Mouse (Mus musculus) cerebellum, postnatal 36 days (tissue): ENCODE results near the gene Tcerg1l.

Experiments
- DNase-seq, 2 experiments: peaks; one replicate each; pipeline ENCODE4 v3.0.0; 2021 to 2022; ENCODE audit warnings: mixed read lengths in 2 of 2

The Tcerg1l gene

DNA sequence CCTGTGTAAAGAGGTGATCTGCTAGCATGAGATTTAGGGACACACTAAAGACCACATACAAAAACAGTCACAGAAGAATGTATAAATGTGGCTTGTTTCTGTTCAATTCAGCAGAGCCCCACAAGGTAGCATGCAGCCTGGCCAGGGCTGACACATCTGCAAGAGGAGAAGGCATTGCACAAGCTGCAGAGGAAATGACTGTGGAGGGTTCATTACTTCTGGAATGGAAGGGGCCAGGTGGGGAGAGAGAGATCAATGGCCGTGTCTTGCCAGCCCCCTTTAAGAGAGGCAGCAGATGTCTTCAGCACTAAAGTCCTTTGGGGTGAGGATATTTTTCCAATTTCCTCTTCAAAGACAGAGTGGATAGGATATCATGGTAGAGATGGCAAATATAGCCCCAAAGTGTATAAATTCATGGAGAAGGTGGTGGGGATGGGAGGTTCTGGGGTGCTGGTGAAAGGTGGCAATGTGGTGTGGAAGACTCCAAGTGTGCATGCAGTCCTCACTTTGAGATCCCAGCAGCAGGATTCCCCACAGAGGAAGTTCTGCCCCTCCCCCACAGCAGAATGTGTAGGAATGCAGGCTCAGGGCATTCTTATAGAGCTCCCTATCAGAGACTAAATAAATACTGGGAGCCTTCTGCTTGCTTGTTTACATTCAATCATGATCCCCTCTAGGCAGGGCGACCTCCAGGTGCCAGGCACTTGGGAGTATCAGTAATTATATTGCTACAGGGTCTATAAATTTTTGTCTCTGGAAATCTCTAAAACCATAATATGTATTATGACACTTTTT lies 40.7 kb downstream of the Tcerg1l start:
- DNase-seq: no peak

DNA sequence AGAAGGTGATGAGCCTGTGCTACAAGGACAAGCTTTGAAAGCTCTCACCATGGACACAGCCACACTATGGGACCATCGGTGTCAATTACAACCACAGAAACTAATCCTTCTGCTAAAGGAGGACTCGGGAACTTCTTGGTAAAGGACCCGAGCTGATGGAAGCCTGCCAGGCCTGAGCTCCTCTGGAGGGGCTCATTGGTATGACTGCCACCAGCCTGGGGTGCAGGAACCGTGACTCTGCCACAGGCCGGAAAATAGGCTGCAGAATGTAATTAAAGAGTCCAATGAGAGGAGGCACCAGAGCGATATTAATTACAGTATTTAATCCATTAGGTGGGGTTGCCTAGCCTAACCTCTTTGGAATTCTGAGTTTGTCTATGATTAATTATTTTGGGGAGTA lies 52.1 kb downstream of the Tcerg1l start:
- DNase-seq: no peak

DNA sequence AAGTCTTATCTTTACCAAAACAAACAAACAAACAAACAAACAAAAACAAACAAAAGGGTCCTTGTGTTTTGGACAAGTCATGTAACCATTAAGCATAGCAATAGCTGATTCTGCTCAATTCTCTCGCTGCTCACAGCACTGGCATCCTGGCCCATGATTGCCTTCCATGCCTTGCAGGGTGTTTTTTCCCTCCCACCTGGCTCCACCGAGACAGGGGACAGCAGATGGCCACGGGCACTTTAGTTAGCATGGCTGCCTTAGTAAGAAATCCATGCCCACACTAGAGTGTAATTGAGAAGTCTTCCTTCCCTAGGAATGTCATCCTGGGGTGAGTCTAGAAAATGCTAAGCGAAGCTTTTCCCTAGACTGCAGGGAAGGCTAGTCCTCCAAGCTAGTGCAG lies 59.1 kb downstream of the Tcerg1l start:
- DNase-seq: peak; percentile 22 to 31

DNA sequence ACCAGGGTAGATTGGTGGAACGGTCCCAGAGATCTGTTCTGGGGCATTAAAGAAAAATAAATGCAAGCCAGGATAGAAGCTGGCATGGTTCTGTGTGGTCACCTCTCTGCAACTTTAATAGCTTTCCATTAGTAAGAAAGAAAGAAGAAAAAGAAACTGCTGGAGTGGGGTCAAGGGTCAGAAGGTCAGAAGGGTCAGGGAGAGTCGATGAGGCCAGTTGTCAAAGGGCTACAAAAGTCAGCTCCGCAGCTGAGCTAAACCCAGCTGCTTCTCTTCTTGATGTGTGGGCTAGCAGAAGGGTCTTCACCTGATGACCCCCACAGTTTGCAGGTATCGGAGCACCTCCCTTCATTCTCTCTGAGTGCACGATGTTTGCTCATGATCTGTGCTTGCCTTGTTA lies 59.6 kb downstream of the Tcerg1l start:
- no peak for DNase-seq

DNA sequence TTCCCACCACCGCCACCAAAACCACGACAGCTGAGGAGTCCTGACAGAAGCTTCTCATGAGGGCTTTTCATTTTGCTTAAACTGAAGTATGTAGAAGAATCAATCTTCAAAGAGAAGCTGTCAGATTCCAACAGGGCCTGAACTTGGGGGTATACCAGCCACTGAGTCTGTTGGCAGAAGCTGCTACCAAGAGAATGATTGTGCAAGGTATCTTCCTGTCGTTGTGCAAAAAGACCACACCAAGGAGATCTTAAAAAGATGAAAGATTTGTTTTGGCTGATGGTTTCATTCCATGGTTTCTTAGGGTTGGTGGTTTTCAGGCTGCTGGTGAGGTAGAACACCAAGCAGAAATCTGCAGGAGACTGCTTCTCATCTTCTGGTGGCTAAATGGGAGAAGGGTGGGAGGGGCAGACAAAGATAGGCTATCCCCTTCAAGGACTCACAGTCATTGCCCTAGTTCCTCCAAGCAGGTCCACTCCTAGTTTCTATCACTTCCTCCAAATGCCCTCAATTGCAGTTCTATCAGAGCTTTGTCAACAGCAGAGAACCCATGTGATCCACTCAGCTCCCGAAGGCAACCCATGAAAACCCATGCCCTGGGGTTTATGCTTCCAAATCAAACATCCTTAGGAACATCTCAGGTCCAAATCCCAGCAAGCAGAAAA lies 64.9 kb downstream of the Tcerg1l start:
- no peak for DNase-seq

DNA sequence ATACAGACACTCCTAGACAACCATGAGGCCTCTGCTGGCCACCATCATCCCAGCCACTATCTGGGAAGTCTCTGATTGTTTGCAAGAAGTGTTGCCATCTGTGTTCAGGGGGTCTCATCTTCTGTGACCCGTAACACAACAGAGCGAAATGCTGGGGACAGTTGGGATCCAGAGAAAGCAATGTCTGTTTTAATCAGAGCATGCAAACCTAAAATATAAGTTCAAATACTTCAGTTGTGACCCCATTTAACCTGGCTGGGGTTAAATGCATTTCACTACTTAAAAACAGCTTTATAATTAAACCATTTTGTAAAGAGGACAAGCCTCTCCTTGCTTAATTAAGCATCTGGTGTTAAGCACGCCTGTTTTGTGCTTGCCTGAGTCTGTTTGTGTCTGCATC lies 66.3 kb downstream of the Tcerg1l start:
- DNase-seq: no peak

DNA sequence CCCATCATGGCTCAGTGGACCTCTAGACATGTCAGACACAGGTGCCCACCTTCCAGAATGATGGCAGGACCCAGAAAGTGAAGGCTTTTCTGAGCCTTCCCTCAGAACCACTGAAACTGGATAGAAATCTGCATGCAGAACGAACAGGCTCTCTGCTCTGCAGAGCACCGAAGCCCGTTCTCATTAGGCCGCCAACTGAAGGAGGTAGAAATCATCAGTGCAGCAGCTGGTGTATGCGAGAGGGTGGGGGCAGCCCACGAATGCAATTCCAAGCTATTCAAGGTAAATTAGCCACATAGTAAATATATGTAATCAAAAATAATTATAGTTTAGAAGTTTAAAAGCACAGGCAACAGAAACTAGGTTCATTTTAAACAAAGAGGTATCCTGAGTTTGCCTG lies 68.9 kb downstream of the Tcerg1l start:
- no peak for DNase-seq

DNA sequence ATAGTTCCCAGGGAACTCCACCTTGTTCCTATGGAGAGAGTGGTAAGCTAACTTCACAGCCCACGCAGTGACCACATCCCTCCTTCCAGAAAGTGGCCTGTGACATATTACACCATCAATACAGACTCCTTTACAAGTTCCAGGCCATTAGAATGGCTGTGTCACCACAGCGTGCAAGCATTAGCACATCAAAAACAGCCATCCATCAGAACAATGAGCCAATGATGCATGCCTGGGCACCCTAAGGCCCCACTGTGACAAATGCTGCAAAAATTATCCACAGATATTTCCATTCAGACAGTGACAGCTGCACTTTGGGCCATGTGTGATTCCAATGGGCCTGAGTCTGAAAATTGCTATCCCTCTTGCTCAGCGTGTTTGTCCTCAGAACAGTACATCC lies 70.8 kb downstream of the Tcerg1l start:
- no peak for DNase-seq

DNA sequence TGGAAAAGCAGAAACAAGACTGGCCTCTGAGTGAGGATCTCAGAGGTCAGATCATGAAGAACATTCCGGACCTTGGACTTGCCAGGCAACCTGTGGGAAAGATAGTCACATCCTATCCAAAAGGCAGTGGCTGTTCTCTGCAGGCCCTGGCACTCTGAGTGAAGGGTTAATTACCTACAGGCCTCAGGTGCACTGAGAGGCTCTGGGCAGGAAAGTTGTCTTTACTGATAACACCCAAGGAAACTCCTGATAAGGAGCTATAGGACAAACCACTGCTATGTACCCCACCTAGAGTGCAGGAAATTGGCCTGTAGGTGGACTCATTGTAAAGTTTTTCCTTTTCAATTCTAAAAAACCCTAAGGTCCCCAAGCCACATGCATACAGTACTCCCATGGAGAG lies 83.8 kb downstream of the Tcerg1l start:
- DNase-seq: no peak

DNA sequence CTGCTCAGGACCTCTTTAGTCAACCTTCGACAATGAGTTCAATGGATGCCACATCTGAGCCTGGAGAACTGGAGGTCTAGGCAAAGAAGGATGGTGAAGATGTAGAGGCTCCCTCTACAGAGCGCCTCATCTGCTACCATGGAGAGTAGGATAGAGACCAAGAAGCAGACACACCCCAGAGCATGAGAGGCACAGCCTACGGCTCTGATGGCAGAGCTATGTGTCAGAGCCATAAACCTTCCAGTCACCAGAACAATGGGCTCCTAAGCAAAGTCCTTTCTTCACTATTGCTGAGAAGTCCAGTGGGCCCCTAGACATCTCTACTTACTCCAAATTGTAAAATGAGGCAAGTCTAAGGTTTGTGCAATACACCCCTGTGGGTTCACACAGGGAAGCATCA lies 91.4 kb downstream of the Tcerg1l start:
- no peak for DNase-seq

DNA sequence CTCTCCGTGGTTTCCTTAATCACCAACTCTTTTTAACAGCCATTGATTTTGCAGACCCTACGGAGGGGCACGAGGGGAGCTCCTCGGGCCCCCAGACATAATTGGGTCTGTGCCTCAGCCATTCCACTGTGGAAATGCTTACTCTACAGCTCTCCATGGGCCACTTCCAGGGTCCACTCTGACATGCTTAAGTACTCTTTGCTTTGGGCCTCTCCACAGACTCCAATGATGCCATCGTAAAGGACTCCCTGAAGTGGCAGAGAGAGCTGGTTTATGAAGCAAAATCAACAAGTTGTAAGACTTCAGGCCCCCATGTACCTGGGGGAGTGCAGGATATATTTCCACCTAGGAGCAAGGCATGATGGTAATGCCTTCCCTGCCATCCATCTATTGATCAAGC lies 112.7 kb downstream of the Tcerg1l start:
- DNase-seq: no peak

DNA sequence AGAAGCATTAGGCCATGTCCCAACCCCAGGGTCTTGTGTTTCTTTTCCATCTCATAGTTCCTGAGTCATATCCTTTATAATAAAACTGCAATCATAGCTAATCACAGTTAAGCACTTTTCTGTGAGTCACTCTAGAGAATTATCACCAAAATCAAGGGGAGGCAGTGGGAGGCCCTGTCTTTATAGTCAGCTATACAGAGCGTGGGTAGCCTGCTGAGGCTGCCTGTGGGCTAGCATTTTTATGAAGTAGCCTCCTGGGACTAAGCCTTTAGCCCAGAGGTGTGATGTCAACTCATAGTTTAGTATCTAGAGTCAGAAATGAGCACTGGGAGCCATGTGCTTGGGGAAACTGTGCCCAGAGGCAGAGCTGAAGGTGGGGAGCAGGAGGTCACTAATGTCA lies 122.3 kb downstream of the Tcerg1l start:
- no peak for DNase-seq

DNA sequence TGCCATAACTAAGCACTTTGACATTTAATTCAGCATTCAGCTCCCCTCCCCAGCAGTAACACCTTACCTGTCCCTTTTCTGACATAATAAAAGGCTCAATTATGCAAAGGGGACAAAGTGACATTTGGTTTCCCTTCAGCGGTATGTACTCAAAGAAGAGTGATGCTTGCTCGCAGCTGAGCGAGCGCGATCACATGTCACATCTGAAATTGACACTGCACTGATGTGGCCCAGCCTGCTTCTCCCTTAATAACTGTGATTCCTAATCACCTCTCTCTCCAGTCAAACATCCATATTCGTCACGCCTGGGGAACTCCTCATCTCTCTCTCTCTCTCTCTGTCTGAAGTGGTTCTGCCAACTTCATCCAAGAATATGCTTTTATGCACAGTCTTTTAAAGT lies 126.2 kb downstream of the Tcerg1l start:
- no peak for DNase-seq

DNA sequence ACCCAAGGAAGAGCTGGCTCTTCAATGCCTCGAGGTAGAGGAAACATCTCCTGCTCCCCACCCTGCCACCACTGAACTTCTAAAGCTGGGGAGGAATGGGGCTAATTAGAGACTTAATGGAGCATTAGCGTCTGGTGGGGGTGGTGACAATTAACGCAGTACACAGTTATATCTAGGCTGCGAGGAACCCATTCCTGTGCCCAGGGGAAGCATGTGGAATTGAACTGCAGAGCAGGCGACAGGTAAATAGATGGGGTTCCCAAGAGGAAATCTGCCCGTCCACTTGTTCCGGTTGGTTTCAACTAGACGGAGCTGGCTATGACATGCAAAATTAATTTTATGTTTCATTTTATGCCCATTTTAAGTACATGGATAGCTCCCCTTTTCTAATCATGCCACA lies 128.1 kb downstream of the Tcerg1l start:
- DNase-seq: no peak

DNA sequence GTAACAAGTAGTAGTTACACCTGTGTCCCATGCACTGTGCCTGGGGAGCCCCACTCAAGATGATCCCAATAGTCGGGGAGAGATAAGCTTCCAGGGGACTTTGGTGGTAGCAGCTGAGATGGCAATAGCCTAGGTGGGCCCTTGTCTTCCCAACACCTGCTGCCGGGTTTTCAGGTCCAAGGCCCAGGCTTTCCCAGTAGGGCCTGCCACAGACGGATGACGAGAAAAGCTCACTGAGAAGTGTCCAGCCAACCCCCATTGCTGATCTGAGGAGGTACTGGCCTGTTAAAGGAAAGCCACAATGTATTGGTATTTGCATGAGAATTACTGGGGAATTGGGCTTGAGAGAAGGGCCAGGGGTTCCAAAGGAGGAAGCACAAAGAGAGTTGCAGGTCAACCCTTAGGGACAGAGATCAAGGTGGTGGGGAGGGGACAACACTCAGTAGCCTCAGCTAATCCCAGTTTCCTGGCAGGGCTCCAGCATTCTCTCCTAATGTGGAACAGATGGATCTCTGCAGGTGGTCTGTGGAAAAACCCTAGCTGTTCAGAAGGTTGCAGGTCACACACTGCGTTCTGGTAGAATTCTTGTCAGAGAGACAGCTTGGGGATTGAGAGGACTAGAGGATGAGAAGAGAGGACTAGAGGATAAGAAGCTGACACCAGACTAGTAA lies 129.4 kb downstream of the Tcerg1l start:
- DNase-seq: peak; percentile 87 to 95

DNA sequence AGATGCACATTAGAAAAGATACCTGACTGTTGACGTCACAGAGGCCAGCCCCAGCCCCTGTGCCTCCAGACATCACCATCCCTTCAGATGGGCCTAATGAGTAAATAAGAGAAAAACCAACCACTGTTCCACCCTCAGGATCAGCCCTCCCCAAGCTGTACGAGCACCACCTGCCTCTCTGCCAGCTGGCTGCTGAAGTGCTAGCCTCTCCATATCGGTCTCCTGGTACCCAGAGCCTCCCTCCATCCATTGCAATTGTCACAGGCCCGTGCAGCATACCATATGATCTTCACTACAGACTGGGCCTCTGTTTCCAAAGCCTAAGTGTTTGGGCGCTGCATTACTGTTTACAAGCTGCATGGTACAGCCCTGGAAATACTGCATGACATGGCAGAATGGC lies 148.9 kb downstream of the Tcerg1l start:
- DNase-seq: peak in 1 of 2 experiments; percentile 5

DNA sequence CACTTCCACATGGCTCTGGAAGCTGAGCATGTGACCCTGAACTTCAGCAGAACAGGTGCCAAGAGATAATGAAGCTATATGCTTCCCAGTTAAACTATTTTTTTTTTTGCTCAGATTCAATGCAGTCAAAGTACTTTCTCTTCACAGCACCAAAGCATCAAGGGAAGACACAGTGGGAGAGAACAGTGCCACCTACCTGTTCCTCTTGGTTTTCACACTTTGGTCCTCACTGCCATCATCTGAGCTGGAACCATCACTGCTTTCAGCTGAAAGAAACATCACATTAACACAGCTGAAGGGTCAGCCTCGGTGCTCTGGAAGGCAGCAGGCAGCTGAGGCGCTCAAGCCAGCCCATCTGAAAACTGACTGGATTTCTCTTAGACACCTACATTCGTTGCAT lies 149.4 kb downstream of the Tcerg1l start:
- DNase-seq: peak in 1 of 2 experiments; percentile 27

DNA sequence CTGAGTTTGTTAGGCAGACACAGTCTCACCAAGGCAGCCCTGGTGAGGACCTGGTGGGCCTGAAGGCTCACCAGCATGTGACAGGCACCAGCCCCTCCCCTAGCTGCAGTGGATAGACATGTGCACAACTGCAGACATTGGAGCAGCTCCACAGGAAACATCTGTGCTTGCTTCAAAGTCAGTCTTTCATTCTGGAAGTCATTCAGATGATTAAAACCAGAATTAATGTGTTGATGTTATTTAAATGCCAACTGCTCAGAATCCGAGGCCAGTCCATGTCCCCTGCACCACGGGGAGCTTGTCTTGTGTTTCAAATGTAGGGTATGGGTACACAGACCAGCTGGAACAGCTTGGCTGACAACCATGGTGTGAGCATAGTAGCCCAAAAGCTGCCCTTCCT lies 150.8 kb downstream of the Tcerg1l start:
- peak in 1 of 2 experiments; percentile 13 for DNase-seq

DNA sequence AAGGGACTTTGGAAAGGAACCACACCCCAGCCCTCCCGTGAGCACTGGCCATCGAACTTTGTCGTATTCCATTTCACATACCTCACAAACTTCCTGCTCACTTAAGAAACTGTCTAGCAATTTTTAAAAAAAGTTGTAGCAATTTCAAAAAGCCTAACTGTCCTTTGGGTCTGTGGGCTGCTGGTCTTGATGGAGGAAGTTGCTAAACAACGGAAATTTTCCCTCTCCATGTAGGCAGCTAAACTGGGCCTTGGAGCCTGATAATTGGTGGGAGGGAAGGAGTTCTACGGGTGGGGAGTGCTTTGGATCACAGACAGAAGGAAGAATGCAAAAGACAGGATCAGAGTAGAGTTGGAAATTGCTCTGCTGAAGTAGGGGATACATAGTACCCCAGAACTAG lies 155.3 kb downstream of the Tcerg1l start:
- no peak for DNase-seq

DNA sequence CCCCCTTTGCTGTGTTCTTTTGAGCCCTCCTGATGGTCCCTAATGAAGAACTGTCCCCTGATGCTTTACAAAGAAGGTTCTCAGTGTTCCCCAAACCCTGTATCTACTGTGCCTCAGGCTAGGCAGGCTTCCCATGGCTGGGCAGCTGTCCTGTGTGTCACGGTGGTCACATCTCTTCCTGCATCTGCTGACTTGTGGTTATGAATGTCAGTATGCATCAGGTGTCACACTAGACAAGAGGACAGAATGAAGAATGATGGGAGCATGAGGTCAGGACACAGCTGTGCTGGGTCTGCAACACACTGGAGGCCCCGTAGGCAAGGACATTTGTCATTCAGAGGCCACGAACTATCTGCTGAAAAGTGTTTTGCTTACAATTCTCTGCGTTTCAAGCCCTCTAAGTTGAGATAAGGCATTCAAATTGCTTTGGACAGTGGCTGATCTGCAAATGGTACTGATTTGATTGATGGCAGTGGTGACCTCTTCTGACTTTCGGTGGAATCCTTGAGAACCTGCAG lies 159.8 kb downstream of the Tcerg1l start:
- no peak for DNase-seq

DNA sequence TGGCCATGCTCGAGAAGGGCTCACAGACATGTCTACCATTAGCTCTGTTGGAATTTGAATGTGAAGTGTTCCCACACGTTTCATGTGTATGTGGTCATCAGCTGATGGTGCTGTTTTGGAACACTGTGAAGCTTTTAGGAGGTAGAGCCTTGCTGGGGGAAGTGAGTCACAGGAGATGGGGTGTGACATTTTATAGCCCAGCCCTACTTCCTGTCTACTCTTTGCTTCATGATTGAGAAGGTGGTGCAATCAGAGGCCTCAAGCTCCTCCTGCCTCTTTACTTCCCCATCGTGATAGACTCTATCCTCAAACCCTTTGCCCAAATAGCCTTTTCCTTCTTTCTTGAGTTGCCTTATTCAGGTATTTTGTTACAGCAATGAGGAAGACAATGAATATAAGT lies 173.3 kb downstream of the Tcerg1l start:
- no peak for DNase-seq

DNA sequence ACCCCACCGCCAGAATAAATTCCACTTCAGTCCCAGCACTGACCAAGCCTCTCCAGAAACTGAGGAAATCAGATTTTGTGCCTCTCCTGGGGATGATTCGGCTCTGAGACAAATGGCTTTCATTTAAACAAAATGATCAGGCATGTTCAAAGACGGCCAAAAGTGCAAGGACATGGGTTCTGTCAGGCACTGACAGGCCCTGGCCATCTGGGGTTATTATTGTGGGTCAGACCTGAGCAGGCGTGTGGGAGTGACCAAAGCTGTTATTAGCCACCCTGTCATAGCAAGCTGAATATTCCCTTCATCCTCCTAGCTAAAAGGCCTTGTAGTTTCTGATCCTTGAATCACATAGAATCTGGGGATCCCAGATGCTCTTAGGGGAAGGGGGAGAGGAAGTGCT lies 174.6 kb downstream of the Tcerg1l start:
- no peak for DNase-seq

DNA sequence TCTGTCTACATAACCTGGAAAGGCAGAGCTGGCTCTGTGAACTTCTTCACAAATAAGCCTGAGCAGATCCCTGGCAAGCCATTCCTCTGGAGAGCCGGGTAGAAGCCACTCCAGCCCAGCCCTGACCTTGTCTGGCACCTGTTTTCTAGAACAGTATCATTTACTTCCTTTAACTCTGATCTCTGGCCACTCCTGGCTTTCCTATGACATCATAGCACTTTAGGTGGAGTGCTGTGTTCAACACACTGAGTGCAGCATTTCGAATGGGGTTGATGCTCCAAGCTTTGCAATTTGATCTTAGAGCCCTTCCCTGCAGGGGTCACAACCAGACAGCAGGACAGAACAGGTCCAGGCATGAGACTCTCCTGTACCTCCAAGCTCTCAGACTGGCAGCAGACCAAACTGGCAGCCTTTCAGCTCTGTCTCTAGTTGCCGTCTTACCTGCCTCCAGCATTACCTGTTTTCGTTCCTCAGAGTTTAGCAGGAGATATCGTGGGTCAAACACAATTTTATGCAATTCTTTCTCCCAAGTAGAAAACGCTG lies 179.9 kb downstream of the Tcerg1l start:
- DNase-seq: peak; percentile 64 to 65
